Mouse (Mus musculus) 3T3-L1 (cell line): ENCODE measurements around the gene Slc12a4.
"Not testable (repeated sequence)": the region's sequence is repeated elsewhere in the genome, so short reads cannot be mapped to it uniquely, and the experiment has no call there.

ENCODE experiments used
- DNase-seq: peaks from one replicate; pipeline ENCODE4 v3.0.0-alpha.2; 2015; ENCODE audit warnings: low read depth, low spot score

Gene Slc12a4

GRCm38 (mm10) chr8:105965905-105966341 lies at the start of gene Slc12a4:
Slc12a4 (minus strand) TSS chr8:105966097.
- peak; percentile 74 for DNase-seq

GRCm38 (mm10) chr8:106012203-106012602 lies 46.3 kb upstream of the Slc12a4 start:
- not testable (repeated sequence) for DNase-seq

GRCm38 (mm10) chr8:106011643-106011986 lies 45.7 kb upstream of the Slc12a4 start, which contains the start of gene Ddx28:
Ddx28 (minus strand) TSS chr8:106011882.
- no peak for DNase-seq

- peak; percentile 93 for DNase-seq
These were observed 45.1 kb upstream of the Slc12a4 start for GRCm38 (mm10) chr8:106010748-106011642.

GRCm38 (mm10) chr8:106007891-106008290 lies 42.0 kb upstream of the Slc12a4 start:
- DNase-seq = not testable (repeated sequence)

GRCm38 (mm10) chr8:106007135-106007534 lies 41.2 kb upstream of the Slc12a4 start:
- peak; percentile 89 for DNase-seq

DNA sequence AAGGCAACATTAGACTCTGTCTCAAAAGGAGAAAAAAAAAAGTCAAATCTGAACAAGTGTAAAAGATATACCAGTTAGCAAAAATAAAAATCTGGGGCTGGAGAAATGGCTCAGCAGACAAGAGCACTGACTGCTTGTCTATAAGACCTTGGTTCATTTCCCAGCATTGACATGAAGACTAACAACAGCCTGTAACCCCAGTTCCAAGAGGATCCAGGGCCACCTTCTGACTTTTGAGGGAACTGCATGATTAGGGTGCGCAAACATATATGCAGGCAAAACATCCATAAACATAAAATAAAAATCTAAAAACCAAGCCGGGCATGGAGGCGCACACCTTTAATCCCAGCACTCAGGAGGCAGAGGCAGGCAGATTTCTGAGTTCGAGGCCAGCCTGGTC lies 40.5 kb upstream of the Slc12a4 start:
- no peak for DNase-seq

DNA sequence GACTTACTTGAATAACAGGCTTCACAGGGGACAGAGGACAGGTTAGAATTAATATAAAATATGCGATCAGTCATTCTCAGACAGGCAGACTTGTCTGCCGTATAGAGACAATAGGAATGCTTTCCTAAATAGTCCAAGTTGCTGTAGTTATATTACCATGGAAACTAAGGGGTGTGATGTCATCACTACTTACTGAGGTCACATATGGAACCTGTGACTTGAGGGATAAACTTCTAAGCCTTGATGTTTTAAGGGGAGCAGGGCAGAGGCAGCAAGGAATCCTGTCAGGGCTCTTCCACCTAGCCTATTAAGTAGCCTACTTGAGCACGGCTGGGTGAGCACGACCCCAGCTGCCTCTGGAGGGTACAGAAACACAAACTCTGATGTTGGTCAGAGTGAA lies 40.0 kb upstream of the Slc12a4 start, which contains the start of gene Dpep2nb:
Dpep2nb (minus strand) TSS at position 101 of the 400 bp plus-strand sequence.
- no peak for DNase-seq

- no peak for DNase-seq
These were observed 38.8 kb upstream of the Slc12a4 start for GRCm38 (mm10) chr8:106004538-106005207.

DNA sequence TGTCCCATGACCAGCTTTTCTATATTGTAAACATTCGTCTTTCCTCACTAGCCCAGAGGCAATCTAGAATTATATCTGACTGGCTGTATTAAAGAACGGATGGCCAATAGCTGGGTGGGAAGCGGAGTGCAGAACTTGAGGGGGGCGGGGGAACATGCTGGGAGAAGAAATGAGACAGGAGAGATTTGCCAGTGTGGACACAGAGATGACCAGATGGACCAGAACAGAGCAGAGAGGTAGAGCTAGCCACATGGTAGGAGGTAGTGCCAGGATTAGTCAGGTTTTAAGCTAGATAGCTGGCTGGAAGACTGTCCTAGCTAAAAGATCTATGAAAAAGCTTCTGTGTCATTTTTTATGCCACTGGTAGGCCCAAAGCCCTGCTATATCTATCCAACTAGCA lies 36.0 kb upstream of the Slc12a4 start:
- DNase-seq = no peak

DNA sequence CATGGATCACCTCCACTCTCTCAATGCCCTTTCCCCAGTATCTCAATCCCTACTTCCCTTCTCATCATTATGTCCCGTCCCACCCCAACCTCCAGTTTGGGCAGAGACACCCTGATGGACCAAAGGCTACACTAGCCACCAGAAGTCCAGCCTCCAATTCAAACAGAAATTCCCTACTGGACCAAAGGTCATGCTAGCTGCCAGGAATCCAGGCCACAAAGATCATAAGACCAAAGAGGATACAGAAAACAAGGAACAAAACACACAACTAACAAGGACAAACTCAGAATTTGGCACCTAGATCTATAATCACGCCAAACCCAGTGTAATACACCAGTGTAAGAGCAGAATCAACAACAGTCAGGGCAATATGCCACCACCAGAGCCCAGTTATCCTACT lies 33.1 kb upstream of the Slc12a4 start:
- no peak for DNase-seq

DNA sequence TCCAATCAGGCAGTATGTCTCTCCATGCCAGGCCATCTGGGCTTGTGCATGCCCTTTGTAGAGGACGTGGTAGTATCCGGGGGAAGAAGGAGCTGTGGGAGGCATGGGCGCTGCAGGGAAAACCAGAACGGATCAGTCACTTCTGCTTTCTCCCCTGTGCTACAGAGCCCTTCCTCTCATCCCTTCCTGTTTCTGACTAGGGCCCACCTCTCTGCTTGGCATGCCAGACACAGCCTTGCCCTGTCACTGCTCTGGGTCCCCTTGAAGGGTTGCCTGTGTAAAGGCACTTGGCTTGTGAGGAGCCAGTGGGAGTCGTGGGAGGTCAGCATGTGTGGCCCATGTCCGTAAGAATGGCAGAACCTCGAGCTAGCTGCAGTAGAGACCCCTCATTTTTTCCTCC lies 30.5 kb upstream of the Slc12a4 start:
- DNase-seq = no peak

DNA sequence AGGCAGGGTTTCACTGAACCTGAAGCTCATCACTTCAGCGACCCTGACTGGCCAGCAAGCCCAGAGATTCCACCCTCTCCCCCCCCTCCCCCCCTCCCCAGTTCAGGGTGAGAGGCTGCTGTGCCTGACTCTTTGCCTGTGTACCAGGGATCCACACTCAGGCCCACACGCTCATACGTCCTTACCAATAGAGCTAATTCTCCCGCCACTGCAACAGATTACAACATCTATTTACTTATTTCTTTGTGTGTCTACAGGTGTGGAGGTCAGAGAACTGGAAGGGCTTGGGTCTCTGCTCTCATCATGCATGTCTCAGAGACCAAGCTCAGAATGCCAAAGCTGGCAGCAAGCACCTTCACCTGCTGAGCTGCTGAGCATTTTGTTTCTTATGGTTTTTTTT lies 27.3 kb upstream of the Slc12a4 start:
- DNase-seq = no peak

DNA sequence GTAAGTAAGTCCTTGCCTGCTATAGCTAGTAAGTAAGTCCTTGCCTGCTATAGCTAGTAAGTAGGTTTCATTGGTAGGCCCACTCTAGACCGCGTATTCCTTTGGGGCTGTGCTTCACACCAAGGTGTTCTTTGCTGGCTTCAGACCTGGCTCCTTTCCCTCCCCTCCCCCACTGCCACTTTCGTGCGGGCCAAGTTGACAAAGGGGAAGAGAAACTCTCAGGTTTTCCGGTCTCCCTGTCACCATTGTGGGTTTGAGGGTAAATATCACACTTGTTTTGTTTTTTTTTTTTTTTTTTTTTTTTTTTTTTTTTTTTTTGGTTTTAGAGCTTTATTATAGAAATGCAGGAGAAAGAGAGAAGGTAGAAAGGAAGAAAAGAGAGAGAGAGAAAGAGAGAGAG lies 26.6 kb upstream of the Slc12a4 start:
- DNase-seq = no peak

DNA sequence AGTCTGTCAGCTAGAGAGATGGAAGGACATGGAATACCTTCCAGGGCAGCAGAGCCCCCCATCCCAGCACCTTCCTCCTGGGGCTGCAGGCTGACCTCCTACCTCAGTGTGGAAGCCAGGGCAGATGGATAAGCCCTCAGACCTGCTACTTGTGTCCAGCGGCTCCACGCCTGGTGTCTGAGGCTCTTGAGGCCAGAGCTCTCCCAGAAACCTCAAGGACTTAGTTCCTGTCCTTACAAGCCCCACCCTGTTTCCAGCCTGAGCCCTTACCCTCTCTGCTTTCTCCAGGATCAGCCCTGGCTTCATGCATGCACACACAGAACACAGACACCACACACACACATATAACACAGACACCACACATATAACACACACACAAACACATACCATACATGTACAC lies 25.6 kb upstream of the Slc12a4 start:
- DNase-seq = no peak

GRCm38 (mm10) chr8:105990856-105991387 lies 25.0 kb upstream of the Slc12a4 start, which contains the start of gene Dus2:
Dus2 (plus strand) TSS chr8:105991337.
- DNase-seq = peak; percentile 96

- DNase-seq = no peak
These were observed 22.6 kb upstream of the Slc12a4 start for GRCm38 (mm10) chr8:105988546-105988945.

- not testable (repeated sequence) for DNase-seq
These were observed 17.5 kb upstream of the Slc12a4 start for GRCm38 (mm10) chr8:105983406-105983805.

GRCm38 (mm10) chr8:105981146-105981545 lies 15.2 kb upstream of the Slc12a4 start:
- DNase-seq = no peak

DNA sequence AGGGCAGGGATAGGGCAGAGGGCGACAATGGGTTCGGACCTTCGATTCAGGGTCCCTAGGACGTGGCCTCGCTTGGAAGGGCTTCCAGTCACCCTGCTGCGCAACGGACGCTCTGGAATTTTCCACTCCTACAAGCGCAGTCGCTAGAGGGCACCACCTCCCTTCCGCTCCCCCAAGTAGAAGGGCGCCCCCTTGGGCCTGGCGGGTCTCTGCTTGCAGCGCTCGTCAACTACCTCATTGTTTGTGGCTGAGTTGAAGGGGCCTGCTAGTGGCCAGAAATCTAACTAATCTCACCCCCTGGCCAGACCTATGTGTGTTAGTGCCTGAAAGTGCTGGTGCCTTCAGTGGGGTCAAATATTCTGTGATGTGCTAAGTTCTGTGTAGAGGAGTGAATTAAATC lies 13.4 kb upstream of the Slc12a4 start, which contains the start of gene Dpep3:
Dpep3 (minus strand) TSS at position 105 of the 400 bp plus-strand sequence.
- no peak for DNase-seq

DNA sequence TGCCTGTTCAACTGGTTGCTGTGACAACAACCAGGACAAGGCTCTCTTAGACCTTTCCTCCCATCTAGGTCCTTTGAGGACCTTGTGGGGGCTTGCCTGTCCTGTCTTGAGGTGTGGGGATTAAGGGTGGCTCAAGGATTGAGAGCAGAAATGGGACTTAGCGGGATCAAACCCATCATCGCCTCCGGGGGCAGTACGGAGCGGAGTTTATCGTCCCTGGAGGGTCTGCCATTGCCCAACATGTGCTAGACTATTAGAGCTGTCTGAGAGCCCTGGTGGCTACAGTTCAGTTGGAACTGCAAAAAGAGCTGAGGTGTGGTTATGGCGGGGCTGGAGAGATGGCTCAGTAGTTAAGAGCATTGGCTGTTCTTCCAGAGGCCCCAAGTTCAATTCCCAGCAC lies 9.5 kb upstream of the Slc12a4 start:
- DNase-seq = no peak

DNA sequence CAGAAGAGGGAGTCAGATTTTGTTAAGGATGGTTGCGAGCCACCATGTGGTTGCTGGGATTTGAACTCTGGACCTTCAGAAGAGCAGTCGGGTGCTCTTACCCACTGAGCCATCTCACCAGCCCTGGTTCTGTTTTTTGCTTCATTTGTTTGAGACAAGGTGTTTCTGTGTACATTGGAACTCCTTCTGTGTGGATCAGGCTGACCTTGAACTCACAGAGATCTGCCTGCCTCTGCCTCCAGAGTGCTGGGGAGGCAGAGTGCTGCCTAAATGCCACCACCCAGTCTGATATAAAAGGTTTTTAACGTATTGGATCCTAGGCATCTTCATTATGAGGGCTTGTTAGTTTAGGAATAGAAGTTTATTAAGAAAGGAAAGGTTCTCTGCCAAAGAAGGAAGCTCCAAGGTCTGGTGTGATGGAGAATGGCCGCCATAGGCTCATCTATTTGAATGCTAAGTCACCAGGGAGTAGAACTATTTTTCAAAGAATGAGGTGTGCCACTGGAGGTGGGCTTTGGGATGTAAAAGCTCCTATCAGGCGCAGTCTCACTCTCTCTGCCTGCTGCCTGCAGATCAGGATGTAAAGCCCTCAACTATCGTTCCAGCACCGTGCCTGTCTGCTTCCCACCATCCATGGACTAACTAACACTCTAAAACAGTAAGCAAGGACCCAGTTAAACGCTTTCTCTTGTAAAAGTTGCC lies 5.3 kb upstream of the Slc12a4 start:
- no peak for DNase-seq
